Mouse (Mus musculus) CD8-positive naive resting alpha-beta T cell, adult 2 months (primary cell): Measurements from ENCODE around the gene Sp7.

ENCODE experiments used
- DNase-seq, 2 experiments: peaks; one replicate each; pipeline ENCODE4 v3.0.0; 2022; ENCODE audit warnings: low read depth in 2 of 2, low spot score in 2 of 2

Gene Sp7

DNA sequence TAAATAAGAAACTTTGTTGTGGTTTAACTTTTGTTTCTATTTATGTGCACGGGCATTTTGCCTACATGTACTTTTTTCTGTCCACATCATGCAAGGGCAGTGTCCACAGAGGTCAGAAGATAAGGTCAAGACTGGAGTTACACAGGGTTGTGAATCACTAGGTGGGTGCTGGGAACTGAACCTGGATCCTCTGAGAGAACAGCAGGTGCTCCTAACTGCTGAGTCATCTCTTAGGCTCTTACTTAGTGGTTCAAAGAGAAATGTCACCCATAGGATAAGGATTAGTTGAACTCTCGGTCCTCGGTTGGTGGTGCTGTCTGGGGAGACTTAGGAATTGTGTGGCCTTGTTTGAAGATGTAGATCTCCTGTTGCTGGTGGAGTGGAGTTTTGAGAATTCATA, 22.0 kb upstream of the Sp7 start:
- no peak for DNase-seq

DNA sequence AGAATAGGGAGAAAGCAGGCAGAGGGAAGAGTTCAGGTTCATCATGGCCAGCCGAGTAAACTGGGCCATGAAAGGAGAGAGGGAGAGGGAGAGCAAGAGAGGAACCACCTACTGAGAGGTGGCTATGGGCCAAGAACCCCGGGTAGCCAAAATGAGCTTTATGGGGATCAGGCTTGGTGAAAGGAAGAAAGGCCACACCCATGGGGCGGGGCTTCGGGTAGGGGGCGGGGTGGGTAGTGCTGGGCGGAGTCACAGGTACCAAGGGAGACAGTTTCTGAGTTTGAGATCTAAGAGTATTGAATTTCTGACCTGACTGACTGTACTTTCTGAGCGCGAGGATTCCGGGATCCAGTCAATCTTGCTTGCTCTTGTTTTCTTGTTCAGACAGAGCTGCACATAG, 19.7 kb upstream of the Sp7 start:
- DNase-seq, result no peak

DNA sequence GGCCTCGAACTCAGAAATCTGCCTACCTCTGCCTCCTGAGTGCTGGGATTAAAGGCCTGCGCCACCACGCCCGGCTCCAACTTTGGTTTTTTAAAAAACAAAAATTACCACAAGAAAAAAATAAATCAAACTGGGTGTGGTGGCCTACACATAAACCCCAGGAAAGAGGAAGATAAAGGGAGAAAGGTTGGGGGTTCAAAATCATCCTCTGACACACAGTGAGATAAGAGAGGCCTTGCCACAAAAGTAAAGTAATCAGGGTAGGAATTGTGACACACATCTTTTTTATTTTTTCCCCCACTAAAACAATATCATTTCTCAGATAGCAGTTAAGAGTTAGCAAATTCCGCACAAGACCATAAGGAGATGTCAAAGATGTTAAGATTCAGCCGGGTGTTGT, 16.7 kb upstream of the Sp7 start:
- no peak for DNase-seq

DNA sequence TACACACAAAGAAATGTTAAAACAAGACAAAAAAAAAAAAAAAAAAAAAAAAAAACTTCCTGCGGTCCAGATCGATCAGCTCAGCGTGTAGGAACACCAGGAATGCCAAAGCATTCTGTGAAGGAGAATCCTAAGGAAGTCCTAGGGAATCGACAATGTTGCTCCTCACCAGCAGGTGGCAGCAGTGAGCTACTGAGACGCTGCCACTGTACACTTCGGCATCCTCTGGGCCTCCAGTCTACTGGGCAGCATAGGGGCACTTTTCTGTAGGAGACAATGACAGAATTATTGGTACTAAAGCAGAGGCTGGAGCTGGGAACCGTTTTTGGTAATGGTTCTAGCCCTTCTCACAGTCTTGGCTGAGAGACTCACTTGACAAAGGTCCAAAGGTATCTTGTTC, 14.6 kb upstream of the Sp7 start:
- DNase-seq, result peak; percentile 65 to 68

DNA sequence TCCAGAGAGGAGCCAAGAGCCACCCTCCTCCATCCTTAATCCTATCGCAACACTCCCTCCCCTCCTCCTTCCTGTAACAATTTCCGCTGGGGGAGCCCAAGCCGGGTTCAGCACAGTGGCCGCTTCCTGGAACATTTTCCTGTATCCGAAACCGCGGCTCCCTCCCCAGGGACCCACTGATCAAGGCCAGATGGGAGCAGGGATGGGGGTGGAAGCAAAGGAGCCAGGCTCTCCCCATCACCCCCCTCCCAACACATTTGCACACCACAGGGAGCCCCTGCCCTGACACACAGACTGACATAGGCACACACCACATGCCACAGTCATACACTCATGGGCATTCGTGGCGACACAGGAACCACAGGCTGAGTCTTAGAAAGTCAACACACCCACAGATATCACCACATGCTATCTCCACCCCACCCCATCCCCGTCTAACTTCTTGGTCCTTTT, 10.9 kb upstream of the Sp7 start:
- peak in 1 of 2 experiments; percentile 44 for DNase-seq

DNA sequence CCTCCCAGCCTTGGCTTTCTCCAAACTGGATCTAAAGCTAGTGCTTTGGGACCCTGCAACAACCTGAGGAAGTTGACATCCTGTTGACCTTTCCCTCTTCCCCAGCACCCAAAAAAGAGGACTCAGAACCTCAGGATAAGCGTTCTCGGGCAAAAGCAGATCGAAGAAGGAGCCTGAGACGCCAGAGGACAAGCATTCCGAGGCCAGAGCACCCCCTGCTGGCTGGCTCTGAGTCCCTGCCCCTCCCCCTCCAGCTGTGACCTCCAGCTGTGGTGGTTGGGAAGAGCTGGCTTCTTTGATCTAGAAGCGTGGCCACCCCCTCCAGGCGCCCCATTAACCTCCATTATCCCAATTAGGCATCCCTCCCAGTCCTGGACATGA, 10.2 kb upstream of the Sp7 start:
- peak; percentile 67 to 79 for DNase-seq

DNA sequence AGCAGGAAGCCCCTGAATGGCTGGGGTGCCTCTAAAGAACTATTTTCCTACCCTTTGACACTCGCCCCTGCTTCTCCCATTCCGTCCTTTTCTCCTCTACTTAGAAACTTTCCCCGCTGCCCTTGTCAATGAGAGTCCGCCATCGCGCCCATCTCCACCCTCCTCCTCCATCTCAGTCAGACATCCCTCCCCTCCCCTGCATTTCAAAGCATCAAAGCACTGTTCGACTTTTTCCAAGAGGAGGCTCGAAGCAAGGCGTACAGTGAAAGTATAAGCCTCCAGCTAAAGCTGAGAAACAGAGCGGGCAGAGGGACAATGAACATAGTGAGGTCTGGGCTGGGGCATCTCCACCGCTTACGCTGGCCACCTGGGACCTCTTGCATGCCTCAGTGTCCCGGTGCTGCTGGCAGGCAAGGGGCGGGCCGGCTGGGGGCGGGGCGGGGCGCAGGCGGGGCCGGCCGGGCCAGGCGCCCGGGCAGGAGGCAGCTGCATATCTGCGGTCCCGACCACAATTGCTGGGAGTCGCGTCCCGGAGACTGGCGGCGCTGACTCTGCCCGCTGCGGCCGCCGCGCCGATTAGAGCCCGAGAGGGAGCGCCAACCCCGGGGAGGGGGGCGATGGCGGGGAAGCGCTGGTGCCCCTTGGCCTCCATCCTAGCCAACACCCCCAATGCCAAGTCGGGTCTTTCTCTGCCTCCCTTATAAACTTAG, 9.6 kb upstream of the Sp7 start:
- DNase-seq, result peak in 1 of 2 experiments; percentile 25

DNA sequence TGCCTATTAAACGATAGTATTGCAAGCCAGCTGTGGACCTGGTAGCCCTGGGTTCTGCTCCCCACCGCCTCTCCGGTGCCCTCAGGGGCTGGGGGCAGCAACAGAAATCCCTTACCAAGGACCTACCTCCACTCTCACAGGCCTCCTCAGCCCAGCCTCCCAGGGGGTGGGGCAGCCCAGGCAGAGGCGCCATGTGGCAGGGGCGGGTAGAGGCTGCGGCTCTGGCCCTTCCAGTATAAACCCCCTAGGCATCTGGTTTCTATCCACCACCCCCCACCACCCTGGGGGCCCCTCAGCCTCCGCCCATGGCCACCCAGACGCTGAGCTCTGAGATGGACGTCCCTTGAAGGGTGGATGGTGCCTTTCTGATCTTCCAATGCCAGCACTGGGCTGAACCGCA, 3.7 kb upstream of the Sp7 start:
- DNase-seq, result no peak

DNA sequence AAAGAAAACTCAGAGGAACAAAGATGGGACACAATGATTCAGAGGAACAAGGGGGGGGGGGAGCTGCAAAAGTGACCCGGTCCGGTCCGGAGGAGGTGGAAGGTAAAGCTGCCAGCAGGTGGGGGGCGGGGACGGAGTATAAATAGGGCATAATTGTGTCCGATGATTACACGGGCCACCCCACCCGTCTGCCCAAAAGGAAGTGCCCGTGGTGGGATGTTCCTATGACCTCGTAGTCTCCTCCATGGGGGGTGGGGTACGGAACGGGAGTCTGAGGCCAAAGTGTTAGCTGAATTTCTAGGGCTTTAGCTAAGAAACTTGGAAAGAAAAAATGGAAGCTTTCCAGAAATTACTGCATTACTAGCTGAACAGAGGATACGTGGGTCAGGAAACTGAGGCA, 3.0 kb upstream of the Sp7 start:
- DNase-seq, result no peak

DNA sequence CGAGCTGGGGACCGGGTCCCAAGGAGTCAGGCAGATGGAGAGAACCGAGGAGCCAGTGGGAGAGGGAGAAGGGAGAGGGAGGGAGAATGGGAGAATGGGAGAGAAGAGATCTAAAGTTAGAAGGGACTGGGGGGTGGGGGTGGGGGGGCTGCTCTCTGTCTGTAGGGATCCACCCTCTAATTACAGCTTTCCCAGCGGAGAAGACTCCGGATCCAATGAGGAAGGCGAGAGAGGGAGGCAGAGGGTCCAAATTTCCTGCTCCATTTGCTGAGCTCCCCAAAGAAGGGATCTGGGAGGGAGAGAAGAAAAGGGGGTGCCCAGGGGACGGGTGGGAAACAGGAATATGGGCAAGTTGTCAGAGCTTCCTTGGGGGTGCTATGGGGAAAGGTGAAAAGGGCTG, 744 bp downstream of the Sp7 start:
- DNase-seq, result no peak

DNA sequence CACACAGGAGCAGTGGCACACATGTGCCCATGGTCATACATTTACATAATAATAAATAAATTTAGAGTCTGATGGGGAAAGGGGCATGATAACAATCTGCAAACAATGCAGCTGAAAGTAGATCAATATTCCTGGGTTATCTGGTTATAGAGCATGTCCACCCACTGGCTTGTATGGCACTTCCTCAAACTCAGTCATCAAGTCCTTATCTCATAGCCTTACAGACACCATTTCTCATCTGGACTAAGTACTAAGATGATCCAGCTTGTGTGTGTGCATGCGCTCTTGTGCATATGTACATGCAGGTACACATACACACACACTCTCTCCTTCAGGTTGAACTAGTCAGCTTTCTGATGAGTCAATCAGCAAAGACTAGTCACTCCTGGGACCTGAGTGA, 2.3 kb downstream of the Sp7 start:
- DNase-seq, result no peak

DNA sequence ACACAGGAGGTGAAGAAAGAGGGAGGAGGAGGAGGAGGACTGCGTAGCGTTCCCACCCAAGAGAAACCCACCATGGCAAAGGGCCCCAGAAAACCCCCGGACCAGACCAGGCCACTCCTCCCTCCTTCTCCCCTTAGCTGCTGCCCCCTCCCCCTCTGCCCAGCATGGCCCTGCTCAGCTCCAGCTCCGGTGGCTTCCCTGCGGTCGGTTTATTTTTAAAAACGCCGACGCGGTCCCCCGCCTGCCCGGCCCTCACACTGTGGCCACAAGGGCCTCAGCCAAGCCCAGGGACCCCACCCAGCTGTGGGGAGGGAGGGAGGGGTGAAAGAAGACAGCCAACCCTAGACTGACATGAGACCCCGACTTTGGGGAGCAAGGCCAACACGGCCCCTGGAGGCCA, 4.3 kb downstream of the Sp7 start:
- no peak for DNase-seq

DNA sequence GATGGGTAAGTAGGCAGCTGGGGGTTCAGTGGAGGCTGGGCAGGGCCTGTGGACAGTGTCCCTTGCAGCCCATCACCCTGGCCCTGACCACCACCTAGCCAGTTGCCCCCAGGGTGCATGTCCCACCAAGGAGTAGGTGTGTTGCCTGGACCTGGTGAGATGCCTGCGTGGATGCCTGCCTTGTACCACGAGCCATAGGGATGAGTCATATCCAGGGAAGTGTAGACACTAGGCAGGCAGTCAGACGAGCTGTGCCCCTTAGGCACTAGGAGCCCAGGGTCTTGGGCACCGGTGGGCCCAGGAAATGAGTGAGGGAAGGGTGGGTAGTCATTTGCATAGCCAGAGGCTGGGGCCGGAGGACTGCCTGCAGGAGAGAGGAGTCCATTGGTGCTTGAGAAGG, 8.1 kb downstream of the Sp7 start:
- DNase-seq, result no peak

DNA sequence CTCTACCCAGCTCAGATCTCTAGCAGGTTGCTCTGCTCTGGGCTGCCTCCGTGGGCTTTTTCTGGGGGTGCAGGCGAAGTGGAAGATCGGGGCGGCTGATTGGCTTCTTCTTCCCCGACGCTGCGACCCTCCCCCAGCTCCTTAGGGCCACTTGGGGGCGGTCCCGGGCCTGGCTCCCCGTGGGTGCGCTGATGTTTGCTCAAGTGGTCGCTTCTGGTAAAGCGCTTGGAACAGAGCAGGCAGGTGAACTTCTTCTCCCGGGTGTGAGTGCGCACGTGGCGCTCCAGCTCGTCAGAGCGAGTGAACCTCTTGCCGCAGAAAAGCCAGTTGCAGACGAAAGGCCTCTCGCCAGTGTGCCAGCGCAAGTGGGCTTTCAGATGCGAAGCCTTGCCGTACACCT, 8.9 kb downstream of the Sp7 start:
- no peak for DNase-seq

DNA sequence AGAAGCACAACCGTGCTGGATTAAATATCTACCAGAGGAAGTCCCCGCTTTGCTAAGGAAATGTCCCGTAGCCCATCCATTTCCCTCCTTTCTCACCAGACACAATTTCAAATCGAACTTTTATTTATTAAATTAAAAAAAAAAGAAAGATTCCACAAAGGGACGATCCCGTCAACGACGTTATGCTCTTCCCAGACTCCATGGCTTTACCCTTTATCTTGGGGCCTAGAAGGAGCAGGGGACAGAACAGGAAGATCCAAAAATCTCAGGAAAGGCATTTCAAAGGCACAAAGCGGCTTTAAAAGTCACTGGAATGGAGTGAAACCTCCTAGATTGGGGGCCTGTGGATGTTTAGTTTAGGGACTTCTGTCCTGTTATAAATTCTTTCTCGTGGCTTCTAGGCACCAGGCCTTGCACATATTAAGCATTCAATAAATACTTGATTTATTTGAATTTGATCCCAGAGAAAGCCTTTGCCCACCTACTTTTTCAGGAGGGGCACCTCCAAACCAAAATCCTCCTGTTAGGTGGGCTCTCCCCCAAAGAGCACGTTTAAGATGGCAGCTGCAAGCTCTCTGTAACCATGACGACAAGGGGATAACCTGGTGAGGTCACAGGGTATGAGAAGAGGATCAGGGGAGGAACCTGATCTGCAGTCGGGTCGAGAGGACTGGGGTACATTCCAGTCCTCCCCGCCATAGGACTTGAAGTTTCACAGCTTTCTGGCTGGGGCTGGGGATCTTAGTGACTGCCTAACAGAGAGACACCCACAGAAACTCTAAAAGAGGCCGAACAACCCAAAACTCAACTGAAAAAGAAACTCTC, 10.3 kb downstream of the Sp7 start:
- DNase-seq, result no peak

DNA sequence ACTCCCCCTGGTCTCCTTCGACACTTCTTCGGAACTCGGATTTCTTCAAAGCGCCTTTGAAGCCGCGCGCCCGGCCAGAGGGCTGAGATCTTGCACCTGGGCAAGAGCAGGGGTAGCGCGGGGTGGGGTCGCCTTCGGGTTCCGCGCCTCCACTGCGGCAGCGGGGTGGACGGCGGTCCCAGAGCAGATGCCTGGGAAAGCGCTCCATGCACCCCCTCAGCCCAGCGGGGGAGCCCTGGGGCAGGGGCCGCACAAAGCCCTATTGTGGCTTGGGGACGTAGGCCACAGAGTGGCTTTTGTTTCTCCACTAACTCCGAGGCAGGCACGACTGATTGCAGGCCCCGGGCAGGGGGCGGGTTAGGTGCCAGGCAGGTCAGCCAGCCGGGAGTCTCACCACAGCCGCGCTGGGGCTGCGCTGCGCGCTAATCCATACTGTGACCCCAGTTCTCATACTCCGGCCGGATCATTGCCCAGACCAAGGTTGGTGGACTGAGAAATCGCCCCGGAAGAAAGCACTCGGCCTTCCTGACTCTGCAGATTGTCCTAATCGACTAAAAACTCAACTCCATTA, 11.0 kb downstream of the Sp7 start:
- no peak for DNase-seq

DNA sequence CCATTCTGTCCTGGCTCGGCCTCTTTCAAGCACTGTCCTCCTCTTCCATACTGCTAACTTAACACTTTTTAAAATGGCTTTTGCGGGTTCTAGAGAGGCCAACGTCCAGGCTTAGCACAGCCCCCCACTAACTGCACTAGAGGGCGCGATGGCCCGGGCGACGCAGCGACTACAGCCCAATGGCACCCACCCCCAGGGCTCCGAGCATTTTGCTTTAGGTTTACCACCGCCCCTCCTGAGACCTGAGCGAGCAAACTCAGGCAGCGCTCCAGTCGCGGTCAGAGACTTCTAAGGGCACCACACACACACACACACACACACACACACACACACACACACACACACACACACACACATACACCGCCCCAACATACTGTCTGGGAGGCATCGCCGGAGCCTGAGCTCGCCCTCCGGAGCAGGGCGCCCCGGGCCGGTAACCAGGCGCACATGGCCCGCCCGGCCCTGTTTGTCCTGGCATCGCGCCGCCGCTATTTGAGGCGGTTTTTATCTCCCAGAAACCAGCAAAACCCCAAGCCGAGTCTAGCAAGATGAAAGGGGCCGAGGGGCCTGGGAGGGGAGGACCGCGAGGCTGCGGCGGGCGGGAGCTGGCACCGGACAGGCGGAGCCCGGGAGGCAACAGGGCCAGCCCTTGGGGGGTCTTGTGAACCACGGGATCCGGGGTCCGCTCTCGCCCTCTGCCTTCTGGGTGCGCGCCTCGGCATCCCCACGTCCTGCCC, 11.7 kb downstream of the Sp7 start:
- peak; percentile 22 to 32 for DNase-seq

DNA sequence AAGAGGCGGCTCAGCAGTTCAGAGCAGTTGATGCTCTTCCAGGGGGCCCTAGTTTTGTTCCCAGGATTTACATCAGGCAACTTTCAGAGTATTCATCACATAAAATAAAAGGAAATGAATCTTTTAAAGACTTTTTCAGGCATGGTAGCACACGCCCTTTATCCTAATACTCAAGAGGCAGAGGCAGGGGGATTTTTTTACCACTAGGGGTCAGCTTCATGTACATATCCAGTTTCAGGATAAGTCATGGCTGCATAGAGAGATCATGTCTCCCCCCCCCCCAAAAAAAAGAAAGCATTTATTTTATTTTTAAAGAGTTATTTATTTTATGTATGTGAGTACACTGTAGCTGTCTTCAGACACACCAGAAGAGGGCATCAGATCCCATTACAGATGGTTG, 13.0 kb downstream of the Sp7 start:
- no peak for DNase-seq

DNA sequence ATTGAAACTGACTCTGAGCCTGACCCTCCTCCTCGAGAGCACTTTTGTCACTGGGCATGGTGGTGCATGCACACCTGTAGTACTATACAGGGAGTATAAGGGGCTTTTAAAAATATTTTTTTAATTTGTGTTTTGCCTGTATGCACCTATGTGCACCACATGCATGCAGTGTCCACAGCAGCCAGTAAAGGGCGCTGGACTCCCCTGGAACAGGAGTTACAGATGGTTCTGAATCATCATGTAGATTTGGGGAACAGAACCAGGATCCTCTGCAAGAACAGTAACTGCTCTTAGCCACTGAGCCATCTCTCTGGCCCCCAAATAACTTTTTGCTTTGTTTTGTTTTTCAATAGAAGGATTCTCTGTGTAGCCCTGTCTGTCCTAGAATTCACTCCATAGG, 14.8 kb downstream of the Sp7 start:
- no peak for DNase-seq

DNA sequence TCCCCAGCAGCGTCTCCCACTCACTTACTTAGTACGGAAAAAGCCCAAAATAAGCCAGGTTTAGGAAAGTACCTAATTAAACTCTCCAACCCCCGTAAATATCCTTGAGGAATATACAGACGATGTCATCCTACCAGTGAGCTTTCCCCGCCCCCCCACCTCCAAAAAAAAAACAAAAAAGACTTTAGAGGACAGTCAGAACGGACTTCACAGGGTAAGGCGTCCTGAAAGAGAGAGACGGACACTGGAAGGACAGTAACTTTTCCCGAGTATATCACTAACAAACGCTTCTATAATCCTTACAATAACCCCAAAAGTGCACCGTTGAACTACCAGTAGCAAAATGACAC, 16.1 kb downstream of the Sp7 start:
- no peak for DNase-seq

DNA sequence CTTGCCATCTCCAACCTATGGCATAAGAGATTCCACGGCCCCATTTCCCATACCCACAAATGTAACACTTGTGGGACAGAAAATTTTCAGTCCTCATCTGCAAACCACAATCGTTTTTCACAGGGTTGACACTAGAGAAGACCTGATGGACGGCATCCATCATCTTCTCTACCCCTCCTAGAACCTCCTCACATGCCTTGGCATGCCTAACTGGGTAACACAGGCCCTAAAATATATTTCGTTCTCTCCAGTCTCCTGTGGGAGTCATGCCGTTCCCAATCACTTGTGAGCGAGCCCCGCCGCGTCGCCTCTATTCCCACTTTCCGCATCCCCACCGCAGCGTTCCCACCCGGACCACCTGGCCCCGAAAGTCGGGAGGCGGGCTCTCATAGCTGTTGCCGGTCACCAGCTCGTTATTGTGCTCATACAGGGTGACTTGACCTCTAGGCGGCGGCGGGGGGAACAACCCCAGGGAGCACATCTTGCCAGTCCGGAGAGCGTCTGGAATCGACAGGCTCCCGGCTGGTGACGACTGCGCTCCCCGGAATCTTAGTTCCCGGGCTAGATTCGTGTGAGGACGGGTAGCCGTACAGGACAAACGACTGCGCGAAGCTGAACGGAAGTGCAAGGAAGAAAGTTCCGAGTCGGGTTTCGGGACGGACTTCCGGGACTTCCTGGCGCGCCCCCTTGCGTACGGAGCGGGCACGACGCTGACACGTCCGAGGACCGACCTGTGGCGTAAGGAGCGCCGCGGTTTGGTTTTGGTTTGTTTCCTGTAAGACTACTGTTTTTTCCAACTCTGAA, 16.6 kb downstream of the Sp7 start, which contains the start of gene Aaas:
Aaas (minus strand) TSS at position 634 of the 804 bp plus-strand sequence.
- peak; percentile 89 to 94 for DNase-seq
